Mouse (Mus musculus): ENCODE results near the gene Aff4.

GRCm38 (mm10) chr11:53441921-53442320, 91.3 kb downstream of the Aff4 start:
- TF ChIP-seq POLR2A (IDR thresholded peaks at IDR 0.05; ENCODE audit: borderline replicate concordance, extremely low read depth, insufficient read depth, insufficient read length, poor library complexity, severe bottlenecking) (no peak), CTCF (IDR thresholded peaks at IDR 0.05; ENCODE audit: borderline replicate concordance, extremely low read depth, insufficient read depth, insufficient read length) (no peak)
